Comparison of ENCODE assay signal across 9 mouse cellular contexts in genomic region chr9:32409060-32409961, GRCm38 (mm10). TPM values are rescaled to one million over a fixed set of nuclear protein-coding genes. Genes with fewer than 3 reads are reported as not detected.
DNase-seq lines count a peak whose midpoint lies in the region; ATAC-seq and TF ChIP-seq lines count a peak whose summit lies in the region.
"Had no signal": no experiment of that assay in that cellular context is flagged by ENCODE, and none has a peak within 500 bp of the region (broad histone marks: within the 10 kb centered on the region; RNA-seq: fewer than 3 reads in every experiment).

No protein-coding gene starts in this region.

- H3K27me3 ChIP-seq in heart, embryonic 11.5 days (ENCODE audit: control insufficient read depth, insufficient read depth, low read length) = peaks cover 6% of the 10 kb centered on the region; the same call in 1 of the 2 replicates
- peaks cover 18% of the 10 kb centered on the region; the same call in 1 of the 2 replicates for H3K27me3 ChIP-seq in midbrain, embryonic 14.5 days (ENCODE audit: control insufficient read depth, insufficient read depth, low read length)

- H3K36me3 ChIP-seq in heart, embryonic 11.5 days (ENCODE audit: control insufficient read depth, insufficient read depth, low read length) = no peaks in the 10 kb centered on the region
- H3K36me3 ChIP-seq in midbrain, embryonic 14.5 days (ENCODE audit: control insufficient read depth, insufficient read depth, low read length) = no peaks in the 10 kb centered on the region

- ATAC-seq in heart, embryonic 11.5 days (replicated peaks; ENCODE audit: insufficient number of reproducible peaks, low FRiP score, low TSS enrichment) = no peak
- peak; percentile 59 for ATAC-seq in midbrain, embryonic 14.5 days (ENCODE audit: low FRiP score, low TSS enrichment)

- H3K9me3 ChIP-seq in heart, embryonic 11.5 days (replicated peaks; ENCODE audit: control insufficient read depth, low read length) = no peaks in the 10 kb centered on the region
- no peaks in the 10 kb centered on the region for H3K9me3 ChIP-seq in midbrain, embryonic 14.5 days (ENCODE audit: control insufficient read depth, low read length)

- peak overlapping the region; percentile 75 for H3K4me3 ChIP-seq in gastrocnemius, adult 2 months
- peak overlapping the region; percentile 58 for H3K4me3 ChIP-seq in brown adipose tissue, adult 24 weeks (ENCODE audit: insufficient read depth, low read depth, low read length)
- H3K4me3 ChIP-seq in heart, embryonic 11.5 days (ENCODE audit: low read depth, low read length) = peak overlapping the region; percentile 56
- H3K4me3 ChIP-seq in midbrain, embryonic 14.5 days (replicated peaks; ENCODE audit: low read depth, low read length) = peak overlapping the region; percentile 47

- intact Hi-C loops in gastrocnemius, adult 2 months (cut with DNase I) = loop anchor here (5.0 kb wide), 2 partner anchors 153 to 178 kb away; no protein-coding TSS in a partner anchor

- H3K27ac ChIP-seq in gastrocnemius, adult 2 months = peak overlapping the region; percentile 58
- no peak overlapping the region for H3K27ac ChIP-seq in brown adipose tissue, adult 24 weeks (replicated peaks; ENCODE audit: low read depth, low read length)
- no peak overlapping the region for H3K27ac ChIP-seq in heart, embryonic 11.5 days (ENCODE audit: low read depth, low read length)
- no peak overlapping the region for H3K27ac ChIP-seq in midbrain, embryonic 14.5 days (replicated peaks; ENCODE audit: low read depth, low read length)

- no peaks in the 10 kb centered on the region; the same call in 1 of the 2 replicates for H3K4me1 ChIP-seq in brown adipose tissue, adult 24 weeks (ENCODE audit: control insufficient read depth, insufficient read depth, insufficient read length, low read length)
- H3K4me1 ChIP-seq in heart, embryonic 11.5 days (ENCODE audit: control insufficient read depth, insufficient read depth, low read length) = peaks cover 5% of the 10 kb centered on the region
- 0 out of 2 replicates have a peak, but pooled peaks cover 10% of the 10 kb centered on the region for H3K4me1 ChIP-seq in midbrain, embryonic 14.5 days (ENCODE audit: control insufficient read depth, insufficient read depth, low read length)

- 1% methylated on average over 47 of the region's 47 CpGs for WGBS in heart, embryonic 11.5 days (ENCODE audit: insufficient replicate concordance)
- 1% methylated on average over 47 of the region's 47 CpGs for WGBS in midbrain, embryonic 14.5 days

- DNase-seq in gastrocnemius, adult 2 months = peak; percentile 32
- no peak for DNase-seq in gastrocnemius, adult 18-20 months (ENCODE audit: low spot score)
- peak; percentile 75 for DNase-seq in kidney, postnatal 14 days
- peak; percentile 60 for DNase-seq in midbrain, embryonic 14.5 days
- DNase-seq in urinary bladder, adult 2 months (ENCODE audit: low spot score) = no peak
- no peak for DNase-seq in urinary bladder, postnatal 10 days (ENCODE audit: low spot score)

- peak overlapping the region; percentile 78 for H3K9ac ChIP-seq in heart, embryonic 11.5 days (ENCODE audit: low read depth, low read length)
- H3K9ac ChIP-seq in midbrain, embryonic 14.5 days (replicated peaks; ENCODE audit: low read length) = peak overlapping the region; percentile 66

- peak overlapping the region; percentile 99 for H3K4me2 ChIP-seq in heart, embryonic 11.5 days
- H3K4me2 ChIP-seq in midbrain, embryonic 14.5 days (ENCODE audit: low read length) = peak overlapping the region; percentile 95

- TF ChIP-seq CTCF in gastrocnemius, adult 2 months (IDR thresholded peaks at IDR 0.05) = no peak

RNA-seq across cellular contexts. Expression of gene Kcnj1, which starts 37.0 kb away (rescaled TPM):
- not detected for total RNA-seq in gastrocnemius, adult 2 months (2021)
- total RNA-seq in gastrocnemius, adult 18-20 months (2021) = not detected
- polyA plus RNA-seq in brown adipose tissue, adult 24 weeks (2012; ENCODE audit: insufficient read depth, insufficient read length, missing spikeins) = not detected in 2 replicates
- 0.09 TPM in 1 of 2 replicates, not detected in the other for polyA plus RNA-seq in heart, embryonic 11.5 days (2014; fragmentation: Nextera tagmentation; extraction: Ambion mirVana)
- polyA plus RNA-seq in midbrain, embryonic 14.5 days (2014; fragmentation: Nextera tagmentation; extraction: Ambion mirVana) = not detected in 2 replicates
- not detected in 2 replicates for polyA plus RNA-seq in urinary bladder, adult 2 months (2012; rRNA removed)
- polyA plus RNA-seq: C2C12 had no signal

Comparison
In these comparisons a context has a peak if more than half of its experiments do, and no peak if none do; other contexts are left out.
1. DNase-seq: peak in gastrocnemius, adult 2 months (single experiment), kidney, postnatal 14 days (single experiment) and midbrain, embryonic 14.5 days (single experiment); none in gastrocnemius, adult 18-20 months (single experiment), urinary bladder, adult 2 months (single experiment) and urinary bladder, postnatal 10 days (single experiment).
2. Peak in every context shown above with its lines, with median percentiles within 50 percentile points of each other: H3K4me3 ChIP-seq.